Mouse (Mus musculus) cerebellum, postnatal 14 days (tissue): Measurements from ENCODE around the gene Myom1.

Experiments used
- DNase-seq, 2 experiments: peaks; one replicate each; pipeline ENCODE4 v3.0.0; 2021; ENCODE audit warnings: mixed read lengths in 2 of 2

Gene Myom1

GRCm38 (mm10) chr17:71106250-71106649 lies 103.8 kb downstream of the Myom1 start:
- no peak for DNase-seq

DNA sequence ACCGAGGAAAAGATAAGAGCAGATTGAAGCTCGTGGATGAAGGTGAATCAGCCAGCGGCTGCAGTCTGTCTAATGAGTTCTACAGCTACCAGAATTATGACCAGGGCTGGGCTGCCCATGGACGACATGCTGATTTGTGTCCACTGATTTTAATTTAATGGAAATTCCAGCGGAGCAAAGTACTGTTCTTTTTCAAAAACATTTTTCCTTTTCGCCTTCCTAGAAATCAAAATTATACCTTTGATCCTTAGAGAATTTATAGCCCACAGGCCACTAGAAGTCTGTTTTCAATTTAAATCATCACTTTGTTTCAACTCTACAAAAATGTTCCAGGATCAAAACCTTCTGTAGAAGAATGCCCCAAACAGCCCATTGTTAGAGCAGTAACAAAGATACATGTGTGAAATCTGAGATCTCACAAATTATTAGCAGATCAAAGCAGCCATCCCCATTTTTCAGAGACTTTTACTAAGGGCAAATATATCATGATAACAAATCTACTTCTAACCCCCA lies 108.4 kb downstream of the Myom1 start:
- no peak for DNase-seq

- no peak for DNase-seq
These were observed 110.3 kb downstream of the Myom1 start for GRCm38 (mm10) chr17:71112689-71113088.

- no peak for DNase-seq
These were observed 111.8 kb downstream of the Myom1 start for GRCm38 (mm10) chr17:71114282-71114681.

DNA sequence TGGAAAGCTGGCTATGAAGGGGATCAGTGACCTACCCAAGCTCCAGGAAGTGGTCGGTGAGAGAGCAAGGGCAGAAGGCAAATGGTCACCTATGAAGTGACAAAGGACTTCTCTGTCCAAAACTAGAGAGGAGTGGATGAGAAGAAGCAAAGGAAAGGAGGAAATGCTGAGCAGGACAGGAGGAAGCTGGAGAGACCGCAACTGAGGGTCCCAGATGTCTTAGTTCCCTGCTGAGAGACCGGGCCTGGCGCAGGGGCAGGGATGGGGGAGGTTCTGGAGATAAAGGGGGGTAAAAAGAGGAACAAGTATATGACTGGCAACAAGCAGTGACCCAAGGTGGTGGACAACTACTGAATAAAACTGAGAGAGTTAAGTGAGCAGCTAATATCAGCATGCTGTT lies 115.5 kb downstream of the Myom1 start:
- DNase-seq: no peak

DNA sequence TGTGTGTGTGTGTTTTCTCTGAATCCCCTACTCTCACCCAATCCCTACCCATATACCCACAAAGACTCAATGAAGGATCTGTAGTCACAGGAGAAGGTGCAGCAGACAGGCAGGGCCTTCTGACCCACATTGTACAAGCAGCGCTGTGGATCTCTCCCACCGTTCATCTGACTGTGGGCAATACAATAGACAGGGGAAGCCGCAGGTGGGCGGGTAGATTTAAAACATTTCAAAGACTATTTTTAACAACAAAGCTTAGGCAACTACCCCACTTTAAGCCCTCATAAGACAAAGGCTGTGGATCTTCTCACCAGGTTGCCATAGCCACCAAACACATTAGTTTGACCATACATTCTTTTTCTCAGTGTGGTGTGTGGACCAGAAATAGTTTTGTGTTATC lies 116.2 kb downstream of the Myom1 start:
- DNase-seq: no peak

DNA sequence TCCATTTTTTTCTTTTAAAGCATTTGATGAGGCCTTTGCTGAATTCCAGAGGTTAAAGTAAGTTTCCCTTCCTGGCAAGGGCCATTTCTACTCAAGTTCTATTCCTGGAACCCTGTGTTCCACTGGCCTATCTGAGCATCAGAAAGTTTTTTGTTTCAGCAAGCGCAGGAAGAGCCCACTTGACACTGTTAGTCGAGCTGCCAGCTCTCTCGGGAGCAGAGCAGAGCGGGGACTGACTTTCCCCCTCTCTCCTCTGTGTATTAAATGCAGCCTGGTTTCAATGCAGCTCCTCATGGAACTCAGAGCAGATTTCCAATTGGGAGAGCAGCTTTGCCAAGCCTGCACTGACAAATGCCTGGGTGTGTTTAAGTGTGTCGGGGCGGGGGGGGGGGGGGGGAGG lies 118.2 kb downstream of the Myom1 start:
- no peak for DNase-seq

DNA sequence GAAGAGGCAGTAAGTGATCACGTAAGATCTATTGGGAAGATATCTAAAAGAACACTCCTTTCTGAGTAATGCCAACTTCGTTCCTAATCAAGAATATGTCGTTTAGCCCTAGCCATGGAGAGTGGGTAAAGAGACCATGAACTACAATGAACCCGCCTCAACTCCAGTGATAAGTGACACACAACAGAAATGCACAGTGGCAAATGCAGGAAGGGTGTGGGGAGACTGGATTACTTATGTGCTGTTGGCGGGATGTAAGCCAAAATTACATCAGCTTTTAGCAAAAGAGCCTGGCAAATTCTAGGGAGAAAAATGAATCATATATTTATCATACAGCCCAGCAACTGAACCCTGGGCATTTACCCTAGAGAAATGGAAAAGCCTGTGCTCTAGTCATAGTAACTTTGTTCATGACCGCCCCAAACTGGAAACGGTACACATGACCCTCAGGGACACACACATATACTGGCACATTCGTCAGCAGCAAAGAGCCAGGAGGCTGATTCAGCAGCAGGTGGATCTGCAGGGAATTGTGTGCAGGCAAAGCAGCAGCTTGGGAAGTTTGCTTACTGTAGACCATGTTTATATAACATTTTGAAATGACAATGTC lies 121.7 kb downstream of the Myom1 start:
- no peak for DNase-seq

- no peak for DNase-seq
These were observed 122.2 kb downstream of the Myom1 start for GRCm38 (mm10) chr17:71124674-71125073.

DNA sequence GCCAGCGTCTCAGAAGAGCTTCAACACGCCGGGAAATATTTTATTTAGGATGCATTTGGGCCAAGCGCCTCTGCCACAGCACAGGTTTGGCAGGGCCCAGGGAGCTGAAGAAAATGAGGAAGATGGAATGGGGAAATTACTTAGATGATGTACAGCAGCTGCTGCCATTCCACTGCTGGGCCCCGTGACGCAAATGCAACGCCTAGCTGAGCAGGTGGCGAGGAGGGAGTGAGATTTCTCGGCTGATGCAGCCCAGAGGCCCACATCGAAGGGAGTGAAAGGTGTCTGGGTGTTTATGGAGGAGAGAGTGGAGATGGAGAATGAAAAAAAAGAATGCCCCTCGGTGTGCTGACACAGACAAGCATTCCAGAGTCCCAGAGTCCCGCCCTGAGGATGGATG lies 123.1 kb downstream of the Myom1 start:
- no peak for DNase-seq

DNA sequence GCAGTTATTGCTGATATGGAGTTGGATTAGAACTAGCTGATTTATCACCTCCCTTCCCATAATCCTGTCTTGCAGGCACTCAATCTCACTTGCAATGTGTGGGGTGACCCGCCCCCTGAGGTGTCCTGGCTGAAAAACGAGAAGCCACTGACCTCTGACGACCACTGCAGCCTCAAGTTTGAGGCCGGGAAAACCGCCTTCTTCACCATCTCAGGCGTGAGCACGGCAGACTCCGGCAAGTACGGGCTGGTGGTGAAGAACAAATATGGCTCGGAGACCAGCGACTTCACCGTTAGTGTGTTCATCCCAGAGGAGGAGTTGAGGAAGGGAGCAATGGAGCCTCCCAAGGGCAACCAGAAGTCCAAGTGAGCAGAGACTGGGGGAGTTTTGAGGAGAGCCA lies 123.6 kb downstream of the Myom1 start:
- DNase-seq: no peak

DNA sequence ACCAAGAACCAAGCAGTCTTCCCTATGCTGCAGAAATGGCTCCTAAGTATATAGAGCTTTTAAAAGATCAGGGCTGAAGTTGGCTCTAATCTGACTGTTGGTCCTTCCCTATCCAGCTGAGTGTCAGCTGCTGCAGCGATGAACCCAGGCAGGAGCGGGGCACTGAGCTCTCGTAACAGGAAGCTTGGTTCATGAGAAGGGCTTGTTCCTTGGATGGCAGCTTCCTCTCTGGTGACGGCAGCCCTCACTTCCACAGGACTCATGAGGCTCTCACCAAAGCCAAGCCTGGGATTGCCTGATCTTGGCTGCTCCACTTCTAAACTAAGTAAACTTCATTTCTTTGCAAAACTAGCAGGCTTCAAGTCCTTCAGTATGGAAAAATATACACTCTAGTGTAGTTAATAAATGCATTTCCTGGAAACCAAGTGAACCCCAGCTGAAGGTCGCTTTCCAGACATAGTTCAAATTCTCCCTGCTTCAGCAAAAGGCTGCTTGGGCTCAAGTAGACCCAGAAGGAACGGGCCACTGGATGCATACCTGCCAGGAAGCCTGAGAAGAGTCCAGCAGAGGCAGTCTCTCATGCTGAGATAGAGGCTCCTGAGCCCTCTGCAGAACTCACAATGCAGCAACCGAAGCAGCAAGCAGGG lies 125.2 kb downstream of the Myom1 start:
- no peak for DNase-seq

DNA sequence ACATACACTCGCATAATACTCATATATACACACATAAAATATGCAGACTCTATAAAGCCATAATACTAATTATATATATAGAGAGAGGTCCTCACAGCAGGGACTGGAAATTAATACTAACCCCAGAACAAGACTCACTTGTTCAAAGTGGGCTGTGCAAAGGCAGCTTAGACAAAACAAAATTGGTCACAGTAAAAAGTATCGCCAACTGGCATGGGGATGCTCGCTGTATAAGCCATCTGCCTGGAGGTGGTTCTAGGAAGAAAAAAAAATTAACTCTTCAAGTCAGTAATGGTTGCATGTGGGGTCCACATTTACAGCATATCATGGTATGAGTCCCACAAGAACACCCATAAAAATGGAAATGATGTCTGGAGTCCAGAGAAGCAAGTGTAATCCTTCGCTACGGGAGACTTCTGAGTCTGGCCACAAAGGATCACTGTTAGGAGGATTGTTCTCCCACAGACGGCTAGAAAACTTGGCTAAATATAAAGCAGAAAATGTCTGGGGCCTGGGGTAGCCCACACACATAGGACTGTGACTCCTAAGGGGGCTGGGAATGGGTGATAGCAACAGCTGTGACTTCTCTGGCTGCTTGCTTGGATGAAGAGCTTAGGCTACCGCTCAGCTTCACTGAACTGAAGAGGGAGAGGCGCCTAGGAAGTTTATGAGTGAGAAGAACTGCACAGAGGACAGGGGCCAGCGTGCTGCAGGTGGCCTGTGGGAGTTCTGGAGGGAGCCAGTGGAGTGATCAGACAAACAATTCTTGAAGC lies 127.2 kb downstream of the Myom1 start:
- DNase-seq: peak in 1 of 2 experiments; percentile 8

DNA sequence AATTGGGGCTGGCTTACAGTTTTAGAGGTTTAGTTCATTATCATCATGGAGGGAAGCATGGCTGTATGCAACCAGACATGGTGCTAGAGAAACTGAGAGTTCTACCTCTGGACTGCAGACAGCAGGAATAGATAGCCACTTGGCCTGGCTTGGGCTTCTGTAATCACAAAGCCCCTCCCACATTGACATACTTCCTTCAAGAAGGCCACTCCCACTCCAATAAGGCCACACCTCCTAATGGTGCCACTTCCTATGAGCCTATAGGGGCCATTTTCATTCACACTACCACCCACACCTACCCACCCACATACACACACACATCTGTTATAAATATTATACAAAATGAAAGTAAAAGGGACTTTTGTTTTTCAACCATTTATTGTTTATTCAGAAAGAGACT lies 129.8 kb downstream of the Myom1 start:
- DNase-seq: no peak

DNA sequence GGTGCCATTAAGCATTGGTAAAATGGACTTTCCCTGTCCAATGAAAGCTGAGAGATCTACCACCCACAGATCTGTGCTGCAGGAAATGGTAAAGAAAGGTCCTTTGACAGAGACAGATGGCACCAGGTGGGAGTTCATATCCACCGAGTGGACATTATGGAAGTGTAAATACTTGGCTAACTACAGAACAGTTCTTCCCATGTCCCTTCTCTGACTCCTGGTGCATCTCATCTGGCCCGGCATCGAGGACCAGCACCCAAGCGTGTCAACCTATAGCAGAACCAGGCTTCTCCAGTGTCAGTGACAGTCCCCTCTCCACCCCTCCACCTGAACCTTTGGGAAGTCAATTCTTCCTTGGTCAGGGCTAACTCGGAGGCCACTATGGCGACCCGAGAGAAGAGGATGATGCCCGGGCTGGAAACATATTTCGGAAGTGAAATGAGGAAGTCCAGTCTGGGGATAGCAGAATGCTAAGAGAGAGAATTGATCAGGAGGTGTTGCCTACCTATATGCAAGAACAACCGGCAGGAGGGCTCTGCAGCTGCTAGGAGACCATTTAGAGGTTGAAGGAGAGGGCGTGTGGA lies 130.5 kb downstream of the Myom1 start:
- DNase-seq: no peak

DNA sequence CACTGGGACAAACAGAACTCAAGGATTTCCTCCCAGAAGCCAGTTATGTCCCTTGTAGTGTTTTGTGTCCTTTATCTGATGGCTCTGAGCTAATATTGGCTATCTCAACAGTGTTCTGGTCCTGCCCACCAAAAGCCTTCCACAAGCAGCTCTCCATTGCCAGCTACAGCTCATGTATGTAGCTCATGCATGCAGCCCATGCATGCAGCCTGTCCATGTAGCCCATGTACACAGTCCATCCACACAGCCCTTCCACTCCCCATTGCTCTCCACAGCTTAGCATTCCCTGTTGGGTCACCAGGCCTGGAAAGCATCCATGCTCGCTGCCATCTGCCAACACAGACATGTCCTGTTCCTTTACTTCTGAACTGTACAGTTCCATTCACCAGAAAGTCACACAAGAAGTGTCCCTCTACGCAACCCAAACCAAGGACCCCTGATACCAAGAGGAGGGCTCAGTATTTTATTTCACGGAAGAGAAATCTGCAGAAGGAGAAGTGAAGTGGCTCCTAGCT lies 132.1 kb downstream of the Myom1 start:
- peak; percentile 33 to 47 for DNase-seq

GRCm38 (mm10) chr17:71135108-71135507 lies 132.7 kb downstream of the Myom1 start:
- DNase-seq: no peak

DNA sequence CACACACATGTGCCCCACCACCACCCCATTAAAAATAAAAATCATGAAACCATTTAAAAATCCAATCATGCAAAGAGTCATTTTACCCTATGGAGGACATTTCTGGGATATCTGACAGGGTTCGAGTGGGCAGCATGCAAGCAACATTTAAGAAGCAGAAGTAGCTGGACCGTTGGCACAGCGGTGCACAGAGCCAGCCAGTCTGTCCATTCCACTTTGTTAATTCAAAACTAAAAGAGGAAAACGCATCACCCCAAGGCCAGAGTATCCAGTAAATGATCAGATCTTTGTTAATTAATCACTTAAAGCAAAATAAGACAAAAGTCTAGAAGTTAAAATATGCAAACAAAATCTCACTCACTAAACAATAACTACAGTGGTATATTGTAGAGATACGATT lies 133.4 kb downstream of the Myom1 start:
- DNase-seq: no peak

- DNase-seq: no peak
These were observed 134.2 kb downstream of the Myom1 start for GRCm38 (mm10) chr17:71136384-71137333.

DNA sequence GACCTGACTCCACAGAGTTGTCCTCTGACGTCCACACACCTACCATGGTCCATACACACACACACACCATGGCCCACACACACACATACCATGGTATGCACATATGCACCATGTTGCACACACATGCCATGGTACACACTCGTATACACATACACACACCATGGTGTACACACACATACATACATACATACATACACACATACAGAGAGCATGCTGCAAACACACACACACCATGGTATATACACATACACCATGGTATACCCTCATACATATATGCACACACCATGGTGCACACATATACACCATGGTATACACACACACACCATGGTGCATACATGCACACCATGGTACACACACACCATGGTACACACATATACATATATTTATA lies 134.9 kb downstream of the Myom1 start:
- DNase-seq: no peak

DNA sequence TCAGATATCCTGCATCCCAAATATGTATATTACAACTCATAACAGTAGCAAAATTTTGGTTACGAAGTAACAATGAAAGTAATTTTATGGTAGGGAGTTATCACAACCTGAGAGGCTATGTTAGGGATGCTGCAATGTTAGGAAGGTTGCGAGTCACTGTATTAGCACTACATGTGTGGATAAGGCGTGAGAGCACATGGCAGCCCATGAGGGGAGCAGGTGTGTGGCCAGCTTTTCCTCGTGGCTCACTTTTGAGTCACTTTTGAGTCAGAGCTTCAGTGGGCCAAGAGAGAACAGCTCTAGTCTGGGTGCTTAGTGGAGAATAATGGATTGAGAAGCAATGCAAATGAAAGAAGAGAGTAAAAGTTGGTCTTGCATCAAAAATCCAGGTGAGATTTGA lies 139.6 kb downstream of the Myom1 start:
- DNase-seq: no peak

DNA sequence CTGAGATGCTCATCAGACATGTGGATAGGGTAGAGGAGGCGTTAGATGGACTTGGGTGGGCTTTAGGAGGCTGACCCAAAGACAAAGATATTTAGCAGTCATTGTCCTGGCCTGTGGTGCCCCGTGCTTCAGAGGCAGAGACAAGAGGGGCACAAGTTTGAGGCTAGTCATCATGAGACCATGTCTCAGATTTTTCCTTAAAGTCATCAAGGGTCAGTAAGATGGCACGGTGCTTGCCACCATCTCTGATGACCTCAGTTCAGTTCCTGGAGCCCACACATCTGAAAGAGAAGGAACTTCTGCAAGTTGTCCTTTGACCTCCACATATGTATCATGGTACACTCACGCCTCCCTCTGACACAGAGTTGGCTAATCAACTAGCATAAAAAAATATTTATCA lies 140.7 kb downstream of the Myom1 start:
- DNase-seq: no peak
